Mouse (Mus musculus) natural killer cell, adult 2 months (primary cell): Measurements from ENCODE around the gene Adamtsl4.
"Not testable (repeated sequence)": the region's sequence is repeated elsewhere in the genome, so short reads cannot be mapped to it uniquely, and the experiment has no call there.

Experiments
- DNase-seq, 2 experiments: peaks; one replicate each; pipeline ENCODE4 v3.0.0; 2022; ENCODE audit warnings: low spot score in 2 of 2

Gene Adamtsl4

DNA sequence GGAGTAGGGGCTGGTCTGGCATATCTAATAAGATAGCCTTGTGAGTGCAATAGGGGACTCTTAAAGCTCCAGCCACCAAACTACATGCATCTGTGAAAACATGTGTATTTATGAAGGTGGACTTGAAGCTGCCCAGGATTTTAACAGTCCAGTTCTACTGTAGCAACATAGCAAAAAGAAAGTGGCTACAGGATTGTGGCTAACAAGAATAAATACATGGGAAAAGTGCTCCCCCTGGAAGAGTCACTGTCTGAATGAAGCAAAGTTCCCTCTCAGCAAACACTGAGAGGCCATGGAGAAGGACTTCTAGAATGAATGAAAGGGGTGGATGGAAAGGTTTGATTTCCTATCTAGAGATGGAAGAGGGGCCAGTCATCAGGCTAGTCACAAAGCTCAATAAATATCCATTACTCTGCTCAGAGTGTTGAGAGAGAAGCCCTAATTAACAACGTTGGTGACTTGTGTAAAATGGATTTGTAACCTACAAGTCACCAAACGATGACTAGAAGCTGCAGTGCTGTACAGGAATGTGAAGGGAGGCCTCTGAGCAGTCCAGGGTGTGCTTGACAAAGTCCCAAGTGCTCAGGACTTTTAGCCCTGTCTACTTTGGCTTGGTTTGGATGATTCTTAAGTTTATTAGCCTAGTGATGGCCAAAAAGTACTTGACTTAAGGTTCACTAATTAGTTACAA, 26.8 kb downstream of the Adamtsl4 start:
- no peak for DNase-seq

DNA sequence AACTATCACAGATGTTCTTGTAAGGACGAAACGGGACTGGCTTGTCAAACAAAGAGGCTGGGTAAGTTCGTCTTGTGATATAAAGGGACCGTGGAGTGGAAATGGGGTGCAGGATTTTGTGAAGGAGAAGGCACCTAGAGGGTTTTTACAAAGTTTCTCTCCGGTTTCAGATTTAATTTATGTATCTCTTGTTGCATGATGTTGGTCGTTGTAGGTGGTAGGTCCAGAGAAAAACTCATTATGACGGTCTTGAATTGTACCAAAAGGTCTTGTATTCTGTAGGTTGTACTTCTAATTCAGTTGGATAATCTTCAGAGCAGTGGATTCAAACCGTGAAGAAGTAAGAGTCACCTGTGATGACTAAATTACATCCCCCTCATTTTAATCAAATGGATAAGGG, 27.8 kb downstream of the Adamtsl4 start:
- DNase-seq: no peak

DNA sequence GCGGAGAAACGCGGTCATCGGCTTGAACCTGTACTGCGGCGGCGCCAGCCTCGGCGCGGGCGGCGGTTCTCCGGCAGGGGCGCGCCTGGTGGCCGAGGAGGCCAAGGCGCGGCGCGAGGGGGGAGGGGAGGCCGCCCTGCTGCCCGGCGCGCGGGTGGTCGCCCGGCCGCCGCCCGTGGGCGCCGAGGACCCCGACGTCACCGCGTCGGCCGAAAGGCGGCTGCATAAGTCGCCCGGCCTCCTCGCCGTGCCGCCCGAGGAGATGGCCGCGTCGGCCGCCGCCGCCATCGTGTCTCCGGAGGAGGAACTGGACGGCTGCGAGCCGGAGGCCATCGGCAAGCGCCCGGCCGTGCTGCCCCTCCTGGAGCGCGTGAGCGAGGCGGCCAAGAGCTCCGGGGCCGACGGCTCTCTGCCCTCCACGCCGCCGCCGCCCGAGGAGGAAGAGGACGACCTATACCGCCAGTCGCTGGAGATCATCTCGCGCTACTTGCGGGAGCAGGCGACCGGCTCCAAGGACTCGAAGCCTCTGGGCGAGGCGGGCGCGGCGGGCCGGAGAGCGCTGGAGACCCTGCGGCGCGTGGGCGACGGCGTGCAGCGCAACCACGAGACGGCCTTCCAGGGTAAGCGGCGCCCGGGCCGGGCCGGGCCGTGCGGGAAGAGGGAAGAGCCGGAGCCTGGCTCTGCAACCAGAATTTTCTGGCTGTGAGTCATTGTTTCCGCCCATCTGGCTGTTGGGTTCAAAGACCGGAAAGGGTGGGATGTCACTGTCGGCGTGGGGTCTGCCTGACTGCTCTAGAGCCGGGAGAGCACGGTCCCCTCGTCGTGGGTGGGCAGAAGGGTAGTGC, 28.6 kb downstream of the Adamtsl4 start:
- peak; percentile 75 to 79 for DNase-seq

DNA sequence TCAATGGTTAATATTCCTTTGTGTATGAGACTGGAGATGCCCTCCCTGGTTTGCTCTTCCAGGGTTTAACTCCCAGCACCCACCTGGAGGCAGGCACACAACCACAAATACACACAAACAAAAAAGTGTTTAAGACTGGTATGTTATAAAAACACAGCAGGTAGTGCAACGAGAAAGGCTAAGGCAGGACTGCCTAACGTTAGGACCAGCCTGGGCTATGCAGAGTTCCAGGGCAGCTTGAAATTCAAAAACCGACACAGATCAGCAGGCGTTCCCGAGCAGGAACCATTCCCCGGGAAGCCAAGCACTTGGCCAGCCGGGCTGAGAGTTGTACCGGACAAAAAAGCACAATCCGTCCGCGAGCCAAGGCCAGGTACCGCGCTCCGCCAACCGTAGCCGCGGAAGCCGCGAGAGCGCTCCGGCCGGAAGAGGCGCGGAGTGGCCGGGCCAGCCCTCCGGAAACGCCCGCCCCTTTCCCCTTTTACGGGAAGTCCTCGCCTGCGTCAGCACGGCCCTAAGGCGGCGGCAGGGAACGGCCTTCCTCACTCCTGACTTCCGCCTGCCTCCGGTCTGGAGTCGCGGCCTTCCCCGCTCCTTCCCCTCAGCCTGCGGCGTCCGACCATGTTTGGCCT, 29.4 kb downstream of the Adamtsl4 start, which contains the start of gene Mcl1:
Gene Mcl1 (plus strand): TSS at position 553 of the 632 bp plus-strand sequence.
- DNase-seq: peak; percentile 88 to 90

DNA sequence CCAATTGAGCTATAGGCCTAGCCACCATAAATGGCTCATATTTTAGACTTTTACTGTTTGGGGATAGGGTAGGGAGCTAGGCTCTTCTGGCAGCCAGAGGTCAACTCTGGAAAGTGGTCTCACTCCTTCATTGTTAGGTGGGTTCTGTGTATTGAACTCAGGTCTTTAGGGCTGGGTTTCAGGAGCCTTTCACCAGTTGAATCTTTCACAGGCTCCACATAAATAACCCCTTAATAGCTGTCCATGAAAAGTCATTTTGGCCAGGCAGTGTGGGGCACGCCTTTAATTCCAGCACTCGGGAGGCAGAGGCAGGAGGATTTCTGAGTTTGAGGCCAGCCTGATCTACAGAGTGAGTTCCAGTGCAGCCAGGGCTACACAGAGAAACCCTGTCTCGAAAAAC, 30.0 kb downstream of the Adamtsl4 start:
- DNase-seq: no peak

DNA sequence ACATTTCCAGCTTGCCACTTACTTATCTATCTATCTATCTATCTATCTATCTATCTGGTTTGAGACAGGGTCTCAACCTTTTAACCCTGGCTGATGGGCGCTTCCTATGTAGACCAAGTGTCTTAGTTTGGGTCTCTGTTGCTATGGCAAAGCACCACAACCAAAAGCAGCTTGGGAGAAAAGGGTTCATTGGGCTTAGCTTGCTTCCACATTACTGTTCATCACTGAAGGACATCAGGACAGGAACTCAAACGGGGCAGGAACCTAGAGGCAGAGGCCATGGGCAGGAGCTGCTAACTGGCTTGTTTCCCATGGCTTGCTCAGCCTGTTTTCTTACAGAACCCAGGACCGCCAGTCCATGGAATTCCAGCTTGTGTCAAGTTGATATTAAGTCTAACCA, 30.6 kb downstream of the Adamtsl4 start:
- no peak for DNase-seq

DNA sequence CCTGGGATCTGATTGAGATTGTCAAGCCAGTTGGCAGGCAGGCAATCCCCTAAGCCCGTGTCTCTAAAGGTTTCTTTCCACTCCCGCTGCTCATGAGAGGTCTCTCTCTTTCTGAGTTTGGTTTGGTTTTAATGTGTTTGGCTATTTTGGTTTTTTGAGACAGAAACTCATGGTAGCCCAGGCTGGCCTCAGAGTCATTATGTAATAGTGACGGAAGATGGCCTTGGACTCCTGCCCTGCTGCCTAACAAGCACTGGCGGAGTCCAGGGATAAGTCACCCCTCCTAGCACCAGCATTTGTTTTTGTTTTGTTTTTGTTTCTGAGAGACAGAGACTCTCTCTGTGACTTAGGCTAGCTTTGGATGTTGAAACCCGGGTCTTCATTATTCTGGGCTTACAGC, 32.3 kb downstream of the Adamtsl4 start:
- no peak for DNase-seq

DNA sequence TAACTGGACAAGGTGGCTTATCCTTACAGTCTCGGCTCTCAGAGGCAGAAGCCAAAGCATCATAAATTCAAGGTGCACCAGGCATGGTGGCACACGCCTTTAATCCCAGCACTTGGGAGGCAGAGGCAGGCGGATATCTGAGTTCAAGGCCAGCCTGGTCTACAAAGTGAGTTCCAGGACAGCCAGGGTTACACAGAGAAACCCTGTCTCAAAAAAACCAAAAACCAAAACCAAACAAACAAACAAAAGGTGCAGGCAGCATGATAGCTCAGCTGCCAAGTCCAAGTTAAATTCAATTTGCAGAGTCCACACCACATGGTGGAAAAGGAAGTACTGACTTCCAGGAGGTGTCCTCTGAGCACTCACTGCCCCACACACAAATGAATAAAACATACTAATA, 33.3 kb downstream of the Adamtsl4 start:
- not testable (repeated sequence) for DNase-seq

DNA sequence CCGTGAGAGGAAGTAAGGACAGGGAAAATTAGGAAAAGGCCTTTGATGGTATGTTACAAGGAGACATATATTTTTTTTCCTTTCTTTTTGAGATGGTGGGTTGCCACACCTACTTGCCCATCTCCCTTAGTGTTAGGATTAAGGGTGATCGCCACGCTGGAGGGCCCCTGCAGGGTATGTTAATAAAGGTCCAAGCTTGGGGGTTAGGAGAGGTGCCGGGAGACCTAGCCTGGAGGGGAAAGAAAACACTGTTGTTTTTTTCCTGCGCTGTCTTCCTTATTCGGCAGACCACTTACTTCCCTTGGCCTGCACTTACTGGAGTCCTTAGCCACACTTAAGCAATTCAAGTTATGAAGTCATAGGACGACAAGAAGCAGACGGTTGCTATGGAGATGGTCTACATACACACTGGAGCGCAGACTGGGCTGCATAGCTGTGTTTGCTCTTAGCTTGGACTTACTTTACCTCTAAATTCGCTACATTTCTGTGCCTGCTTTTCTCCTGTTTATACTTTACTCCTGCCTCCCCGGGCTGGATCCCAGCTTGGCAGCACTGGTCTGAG, 34.2 kb downstream of the Adamtsl4 start:
- no peak for DNase-seq

DNA sequence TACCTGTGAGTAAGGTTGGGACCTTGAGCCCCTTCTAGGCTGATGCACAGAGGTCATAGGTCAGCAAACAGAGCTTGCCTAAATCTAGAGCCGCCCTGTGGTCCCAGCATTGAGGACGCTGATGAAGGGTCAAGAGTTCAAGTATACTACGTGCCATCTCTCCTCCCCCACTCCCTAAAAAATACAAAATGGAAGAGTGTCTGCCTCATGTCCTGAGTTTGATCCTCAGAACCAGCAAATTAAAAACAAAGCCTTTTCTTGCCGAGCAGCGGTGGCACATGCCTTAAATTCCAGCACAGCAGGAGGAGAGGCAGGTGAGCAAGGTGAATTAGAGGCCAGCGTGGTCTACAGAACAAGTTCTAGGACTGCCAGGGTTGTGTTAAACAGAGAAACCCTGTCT, 34.8 kb downstream of the Adamtsl4 start:
- no peak for DNase-seq

DNA sequence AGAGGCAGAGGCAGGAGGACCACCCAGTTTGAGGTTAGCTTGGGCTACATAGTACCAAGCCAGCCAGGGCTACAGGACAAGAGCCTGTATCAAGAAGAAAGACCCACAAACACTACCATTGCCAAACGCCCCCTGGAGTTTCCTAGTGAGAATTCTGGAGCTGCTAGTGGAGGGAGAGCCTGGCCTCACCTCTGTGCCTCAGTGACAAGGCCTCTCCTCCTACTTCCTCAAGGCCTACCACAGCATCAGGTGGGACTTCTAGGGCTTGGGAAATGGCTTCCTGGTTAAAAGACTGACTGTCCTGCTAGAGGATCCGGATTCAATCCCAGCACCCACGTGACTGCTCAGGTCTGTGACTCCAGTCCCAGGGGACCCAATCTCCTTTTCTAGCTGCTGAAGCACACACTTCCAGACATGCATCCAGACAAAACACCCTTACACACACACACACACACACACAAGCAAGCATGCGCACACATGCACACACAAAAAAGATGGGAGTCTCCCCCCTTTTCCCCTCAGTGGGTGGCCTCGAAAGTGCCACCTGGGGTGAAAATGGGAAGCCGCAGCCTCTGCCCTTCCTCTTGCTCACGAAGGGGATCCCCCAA, 35.4 kb downstream of the Adamtsl4 start:
- DNase-seq: peak in 1 of 2 experiments; percentile 61

DNA sequence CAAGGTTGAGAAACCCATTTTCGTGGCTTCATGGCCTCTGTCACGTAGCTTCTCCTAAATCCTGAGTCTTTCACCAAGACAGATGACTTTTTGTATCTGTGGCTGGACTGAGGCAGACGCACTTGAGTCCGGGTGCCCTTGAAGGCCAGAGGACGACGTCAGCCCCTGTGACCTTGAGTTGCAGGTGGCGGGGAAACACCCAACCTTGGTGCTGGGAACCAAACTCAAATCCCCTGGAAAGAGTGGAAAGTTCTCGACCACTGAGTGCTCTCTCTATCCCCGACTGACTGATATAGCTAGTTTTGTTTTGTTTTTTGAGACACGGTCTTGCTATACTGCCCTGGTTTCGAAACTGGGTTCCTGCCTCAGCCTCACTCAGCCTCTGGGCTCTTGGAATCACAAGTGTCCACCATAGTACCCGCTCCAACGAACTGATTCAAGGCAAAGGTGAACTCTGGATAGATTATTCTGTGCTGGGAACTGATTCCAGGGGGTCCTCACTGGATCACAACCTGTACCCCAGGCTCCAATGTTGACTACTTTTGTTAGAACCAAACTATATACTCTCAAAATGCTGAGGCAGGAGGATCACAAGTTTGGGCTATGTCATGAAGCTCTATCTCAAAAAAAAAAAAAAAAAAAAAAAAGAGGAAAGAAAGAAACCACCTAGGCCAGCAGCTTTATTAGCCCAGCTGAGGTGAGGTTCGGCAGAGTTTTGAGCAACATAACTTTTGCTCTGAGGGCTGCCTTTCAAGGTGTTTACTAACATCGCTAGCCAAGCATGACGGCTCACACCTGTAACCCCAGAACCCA, 36.1 kb downstream of the Adamtsl4 start:
- no peak for DNase-seq

DNA sequence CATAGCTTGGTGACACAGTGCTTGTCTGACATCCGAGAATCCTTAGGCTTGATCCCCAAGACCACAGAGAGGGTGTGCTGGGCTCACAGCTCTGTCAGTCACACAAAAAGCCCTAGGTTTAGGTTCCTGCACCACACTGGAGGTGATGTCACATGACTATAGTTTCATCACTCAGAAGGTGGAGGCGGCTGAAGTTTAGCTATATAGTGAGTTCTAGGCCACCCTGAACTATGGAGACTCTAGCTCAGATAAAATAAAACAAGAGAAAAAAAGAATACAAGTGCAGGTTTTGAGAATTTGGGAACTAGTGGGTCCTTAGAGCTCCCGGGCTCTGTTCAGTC, 36.7 kb downstream of the Adamtsl4 start:
- no peak for DNase-seq

DNA sequence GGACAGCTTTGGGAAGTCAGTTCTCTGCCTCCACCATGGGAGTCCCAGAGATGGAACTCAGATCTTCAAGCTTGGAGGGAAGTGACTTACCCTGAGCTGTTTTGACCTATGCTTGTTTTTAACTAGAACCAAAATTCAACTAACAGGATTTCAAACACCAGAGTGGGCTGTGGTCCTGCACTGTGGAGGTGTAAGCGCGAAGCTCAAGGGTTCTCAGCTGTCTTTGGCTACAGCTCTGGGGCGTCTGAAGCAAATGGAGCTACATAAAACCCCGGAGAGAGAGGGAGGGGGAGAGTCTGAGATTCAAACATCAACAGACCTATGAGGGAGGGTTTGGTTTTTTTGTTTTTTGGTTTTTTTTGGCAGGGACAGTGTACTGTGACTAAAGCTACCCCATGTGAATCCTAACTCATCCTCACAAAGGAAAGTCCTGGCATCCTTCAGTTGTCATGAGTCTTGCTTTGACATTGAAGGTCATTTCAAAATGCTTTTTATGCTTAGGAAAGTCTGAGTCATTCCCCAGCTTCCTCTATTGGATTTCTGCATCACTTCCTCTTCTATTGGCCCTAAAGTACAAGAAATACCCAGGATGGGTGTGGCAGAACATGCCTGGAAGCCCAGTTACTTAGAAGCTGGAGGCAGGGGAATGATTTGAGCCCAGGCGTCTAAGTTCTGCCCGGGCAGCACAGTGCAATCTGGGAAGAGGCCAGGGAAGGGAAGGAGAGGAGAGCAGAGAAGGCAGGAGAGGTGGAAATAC, 37.3 kb downstream of the Adamtsl4 start:
- peak in 1 of 2 experiments; percentile 50 for DNase-seq

DNA sequence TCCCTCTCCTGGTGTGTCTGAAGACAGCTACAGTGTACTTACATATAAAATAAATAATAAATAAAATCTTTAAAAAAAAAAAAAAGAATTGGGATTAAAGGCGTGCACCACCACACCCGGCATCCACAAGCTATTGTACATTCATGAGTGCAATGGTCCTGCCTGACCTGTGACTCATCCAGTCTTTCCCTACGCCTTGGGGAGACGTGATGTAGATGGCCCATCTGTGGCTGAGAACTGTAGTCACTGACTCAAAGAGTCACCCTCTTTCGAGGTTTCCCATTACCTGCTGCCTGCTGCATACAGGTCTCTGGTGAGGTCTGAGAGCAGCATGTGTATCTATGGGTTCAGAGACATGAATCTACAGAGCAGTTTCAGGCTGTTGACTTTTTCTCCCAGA, 39.7 kb downstream of the Adamtsl4 start:
- DNase-seq: no peak

DNA sequence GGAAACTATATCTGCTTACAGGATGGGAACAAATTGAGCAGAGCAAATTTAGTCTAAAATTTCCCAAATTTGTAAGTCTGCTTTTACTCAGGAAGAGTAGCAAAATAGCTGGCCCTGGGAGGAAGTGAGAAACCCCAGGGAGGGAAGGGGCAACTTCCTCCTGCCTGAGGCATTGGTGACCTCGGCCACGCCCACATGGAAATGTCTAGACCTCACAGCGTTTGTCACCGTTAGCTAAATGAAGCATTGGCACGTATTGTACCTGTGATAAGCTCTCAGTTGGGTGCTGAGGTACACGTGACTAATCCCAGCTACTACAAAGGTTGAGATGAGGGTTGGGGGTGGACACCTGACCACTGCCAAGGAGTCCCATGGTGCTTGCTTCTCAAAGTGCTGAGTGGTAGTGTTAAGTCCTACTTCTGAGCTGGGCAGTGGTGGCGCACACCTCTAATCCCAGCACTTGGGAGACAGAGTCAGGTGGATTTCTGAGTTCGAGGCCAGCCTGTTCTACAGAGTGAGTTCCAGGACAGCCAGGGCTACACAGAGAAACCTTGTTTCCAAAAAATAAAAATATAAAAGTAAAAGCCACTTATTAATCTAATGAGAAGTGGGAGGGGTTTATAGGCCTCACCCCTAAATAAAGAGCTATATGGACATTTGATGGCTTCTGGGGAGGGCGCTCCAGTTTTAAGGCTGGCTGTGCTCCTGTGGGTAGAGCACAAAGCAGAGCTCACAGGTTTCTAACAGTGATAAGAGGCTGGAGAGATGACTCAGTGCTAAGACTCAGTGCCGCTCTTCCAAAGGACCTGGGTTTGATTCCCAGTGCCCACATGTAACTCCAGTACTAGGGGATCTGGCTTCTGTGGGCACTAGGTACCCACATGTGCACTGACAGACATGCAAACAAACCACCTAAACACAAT, 42.1 kb downstream of the Adamtsl4 start:
- DNase-seq: peak; percentile 55 to 69

DNA sequence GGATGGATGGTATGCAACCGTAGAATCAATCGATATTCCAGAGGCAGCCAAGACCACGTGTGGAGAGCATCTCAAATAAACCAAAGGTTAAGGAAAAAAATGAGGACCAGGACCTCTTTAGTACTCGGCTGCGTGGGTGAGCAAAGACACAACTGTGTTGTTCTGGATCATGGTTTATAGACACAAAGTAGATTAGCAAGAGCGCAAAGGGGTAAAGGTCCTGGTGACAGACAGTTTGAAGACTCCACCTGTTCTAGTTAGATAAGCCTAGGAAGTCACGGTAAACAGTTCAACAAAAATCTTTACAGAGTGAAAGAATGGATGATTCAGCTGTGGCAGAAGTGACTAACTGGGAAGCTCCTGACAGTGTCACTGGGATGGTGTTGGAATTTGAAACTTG, 44.6 kb downstream of the Adamtsl4 start:
- DNase-seq: no peak

DNA sequence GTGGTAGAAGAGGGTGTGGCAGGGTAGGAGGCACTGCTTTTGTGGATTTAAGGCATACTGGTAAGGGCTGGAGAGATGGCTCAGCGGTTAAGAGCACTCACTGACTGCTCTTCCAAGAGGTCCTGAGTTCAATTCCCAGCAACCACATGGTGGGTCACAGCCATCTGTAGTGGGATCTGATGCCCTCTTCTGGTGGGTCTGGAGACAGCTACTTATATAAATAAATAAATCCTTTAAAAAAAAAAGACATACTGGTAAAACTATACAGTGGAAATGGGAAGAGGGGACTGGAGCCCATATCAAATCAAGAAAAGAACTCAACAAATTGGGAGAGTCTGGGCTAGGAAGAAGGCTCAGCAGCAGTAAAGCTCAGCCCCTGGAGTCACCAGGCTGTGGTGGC, 48.0 kb downstream of the Adamtsl4 start:
- DNase-seq: no peak

DNA sequence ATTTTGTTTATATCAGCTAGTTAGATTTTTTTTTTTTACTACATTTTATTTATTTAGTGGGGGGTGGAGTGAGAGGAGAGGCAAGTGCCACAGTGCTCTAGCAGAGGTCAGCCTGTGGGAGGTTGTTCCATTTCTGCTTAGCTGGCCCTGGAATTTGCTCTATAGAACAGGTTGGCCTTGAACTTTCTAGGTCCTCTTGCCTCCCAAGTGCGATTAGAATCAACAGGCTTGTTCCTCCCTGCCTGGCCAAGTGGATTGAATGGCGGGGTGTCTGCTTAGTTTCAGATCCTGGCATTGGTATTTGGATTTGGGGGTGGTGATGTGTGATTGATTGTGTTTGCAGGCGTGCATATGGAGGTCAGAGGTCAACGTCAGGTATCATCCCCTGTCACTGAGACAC, 51.6 kb downstream of the Adamtsl4 start:
- DNase-seq: no peak
